Mouse (Mus musculus): ENCODE data around the gene Ttn.

Ttn gene

DNA sequence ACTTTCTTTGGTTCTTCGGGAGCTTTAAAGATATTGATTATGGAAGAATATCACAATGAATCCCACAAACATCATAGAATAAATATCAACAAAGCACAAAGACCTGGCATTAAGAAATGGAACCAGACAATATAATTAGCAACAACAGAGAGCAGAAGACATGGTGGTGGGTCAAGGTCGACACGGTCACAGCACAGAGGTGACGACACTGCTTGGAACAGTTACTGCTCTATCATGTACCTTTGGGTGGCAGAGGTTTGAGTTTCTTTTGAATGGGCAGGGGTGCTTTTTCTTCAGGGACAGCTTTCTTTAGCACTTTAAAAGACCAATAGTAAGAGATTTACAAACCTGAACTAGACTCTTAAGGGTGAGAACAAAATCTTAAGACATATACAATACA is 132.3 kb downstream of the Ttn start:
- in situ Hi-C loops (cut with MseI, MboI): no loop called here

GRCm38 (mm10) chr2:76843162-76843561 is 139.2 kb downstream of the Ttn start:
- in situ Hi-C loops (cut with MseI, MboI): no loop called here

DNA sequence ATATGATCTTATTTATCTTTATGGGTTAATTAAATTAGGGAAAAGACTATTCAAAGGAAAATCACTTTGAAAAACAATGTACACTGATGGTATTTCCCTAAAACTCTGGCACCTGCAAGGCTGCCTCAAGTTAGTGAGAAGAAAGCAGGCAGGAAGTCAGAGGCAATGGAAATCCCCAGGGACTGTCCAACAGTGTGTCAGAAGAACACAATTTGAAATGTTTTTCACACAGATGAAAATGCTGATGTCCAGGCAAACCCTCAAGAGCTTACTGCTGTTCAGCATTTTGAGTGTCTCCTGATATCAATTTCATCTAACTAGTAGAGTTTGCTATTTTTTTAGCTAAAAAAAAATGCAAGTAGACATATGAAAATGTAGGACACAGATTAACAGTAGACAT is 161.9 kb downstream of the Ttn start:
- in situ Hi-C loops (cut with MseI, MboI): no loop called here

DNA sequence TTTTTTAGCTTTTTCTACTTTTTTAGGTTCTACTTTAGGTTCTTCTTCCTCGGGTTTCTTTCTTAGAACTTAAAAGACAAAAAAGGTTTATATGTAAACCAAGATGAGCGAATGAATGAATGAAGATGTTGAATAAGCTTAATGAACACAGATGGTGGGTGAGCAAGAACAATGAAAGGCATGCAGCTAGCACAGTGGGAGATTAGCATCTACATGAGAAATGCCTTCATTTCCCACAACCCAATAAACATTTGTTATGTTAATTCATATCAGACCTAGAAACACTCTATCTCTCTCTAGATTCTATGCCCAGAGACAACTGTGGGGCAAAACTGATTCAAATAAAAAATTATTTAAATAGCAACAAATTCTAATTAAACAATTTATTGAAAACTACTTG is 164.6 kb downstream of the Ttn start:
- in situ Hi-C loops (cut with MseI, MboI): no loop called here

GRCm38 (mm10) chr2:76814048-76814817 is 168.1 kb downstream of the Ttn start:
- in situ Hi-C loops (cut with MseI, MboI): no loop called here

DNA sequence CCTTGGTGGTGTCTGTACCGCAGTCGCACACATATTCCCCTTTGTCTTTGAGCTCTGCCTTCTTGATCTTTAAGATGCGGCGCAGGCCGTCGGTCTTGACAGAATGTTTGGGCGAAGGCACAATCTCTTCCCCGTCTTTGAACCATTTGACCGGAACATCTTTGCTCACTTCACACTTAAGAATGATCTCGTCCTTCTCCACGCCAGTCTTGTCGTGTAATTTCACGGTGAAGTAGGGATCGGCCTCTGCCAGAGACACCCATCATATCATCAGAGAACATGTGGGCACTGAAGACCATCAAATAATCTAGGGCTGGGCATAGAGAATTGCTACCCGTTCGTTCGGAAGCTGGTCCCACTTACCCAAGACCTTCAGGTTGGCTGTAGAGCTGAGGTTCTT is 171.2 kb downstream of the Ttn start:
- in situ Hi-C loops (cut with MseI, MboI): no loop called here

DNA sequence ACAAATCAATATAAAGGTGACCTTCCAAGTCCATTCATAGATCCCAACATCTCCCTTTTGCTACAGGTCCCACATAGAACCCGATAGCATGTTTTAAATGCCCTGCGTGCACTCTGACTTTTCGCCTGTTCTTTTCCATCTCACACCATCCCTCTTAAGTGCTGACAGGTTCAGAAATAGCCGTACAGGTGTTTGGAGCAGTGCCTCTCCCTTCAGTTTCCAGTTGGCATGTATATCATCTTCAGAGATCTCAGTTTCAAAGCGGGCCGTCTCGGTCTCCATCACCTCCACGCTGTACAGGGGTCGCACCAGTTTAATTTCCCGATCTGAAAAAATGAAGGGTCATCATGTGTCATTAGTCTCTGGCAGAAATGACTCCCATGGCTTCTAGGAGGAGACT is 174.0 kb downstream of the Ttn start:
- in situ Hi-C loops (cut with MseI, MboI): no loop called here

GRCm38 (mm10) chr2:76807284-76807683 is 175.1 kb downstream of the Ttn start:
- in situ Hi-C loops (cut with MseI, MboI): no loop called here

DNA sequence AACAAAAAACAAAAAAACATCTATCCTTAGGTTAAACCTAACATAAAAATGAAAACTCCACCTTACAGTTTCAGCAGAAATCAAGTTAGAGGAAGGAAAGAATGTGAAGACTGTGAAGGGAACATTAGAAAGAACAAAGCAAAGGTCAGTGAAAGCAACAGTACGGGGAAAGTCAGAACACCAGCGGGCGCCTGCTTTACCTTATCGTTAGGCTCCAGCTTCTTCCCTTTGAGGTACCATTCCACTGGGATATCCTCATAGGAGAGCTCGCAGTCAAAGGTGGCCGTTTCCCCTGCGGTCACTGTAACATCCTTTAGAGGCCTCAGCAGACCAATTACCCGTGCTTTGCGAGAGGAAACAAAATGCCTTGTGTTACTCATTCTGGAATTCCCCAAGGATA is 175.5 kb downstream of the Ttn start:
- in situ Hi-C loops (cut with MseI, MboI): no loop called here

GRCm38 (mm10) chr2:76806376-76806775 is 176.0 kb downstream of the Ttn start:
- in situ Hi-C loops (cut with MseI, MboI): no loop called here

DNA sequence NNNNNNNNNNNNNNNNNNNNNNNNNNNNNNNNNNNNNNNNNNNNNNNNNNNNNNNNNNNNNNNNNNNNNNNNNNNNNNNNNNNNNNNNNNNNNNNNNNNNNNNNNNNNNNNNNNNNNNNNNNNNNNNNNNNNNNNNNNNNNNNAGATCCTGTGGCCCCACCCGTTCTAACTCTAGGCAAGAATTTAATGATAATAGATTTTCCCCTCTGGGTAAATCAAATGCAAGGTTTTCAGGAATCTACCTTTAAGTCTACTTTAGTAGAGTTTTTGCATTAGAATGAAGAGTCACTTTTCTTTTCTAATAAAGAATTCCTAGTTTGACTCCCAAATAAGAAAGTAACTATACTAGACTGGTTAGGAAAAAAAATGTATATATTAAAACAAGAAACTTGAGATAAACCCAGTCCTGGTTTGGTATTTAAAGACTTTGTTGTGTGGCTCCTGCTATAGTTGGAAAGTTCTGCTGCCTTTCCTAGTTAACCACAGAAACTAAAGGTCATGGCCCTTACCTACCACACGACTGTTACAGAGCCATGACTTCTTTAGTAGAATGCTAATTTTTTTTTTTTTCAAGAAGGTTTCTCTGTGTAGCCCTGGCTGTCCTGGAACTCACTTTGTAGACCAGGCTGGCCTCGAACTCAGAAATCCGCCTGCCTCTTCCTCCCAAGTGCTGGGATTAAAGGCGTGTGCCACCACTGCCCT is 177.0 kb downstream of the Ttn start:
- in situ Hi-C loops (cut with MseI, MboI): no loop called here

- in situ Hi-C loops (cut with MseI, MboI): no loop called here
Observed at GRCm38 (mm10) chr2:76784171-76784570, 198.2 kb downstream of the Ttn start.

- in situ Hi-C loops (cut with MseI, MboI): no loop called here
Observed at GRCm38 (mm10) chr2:76780792-76781191, 201.6 kb downstream of the Ttn start.

DNA sequence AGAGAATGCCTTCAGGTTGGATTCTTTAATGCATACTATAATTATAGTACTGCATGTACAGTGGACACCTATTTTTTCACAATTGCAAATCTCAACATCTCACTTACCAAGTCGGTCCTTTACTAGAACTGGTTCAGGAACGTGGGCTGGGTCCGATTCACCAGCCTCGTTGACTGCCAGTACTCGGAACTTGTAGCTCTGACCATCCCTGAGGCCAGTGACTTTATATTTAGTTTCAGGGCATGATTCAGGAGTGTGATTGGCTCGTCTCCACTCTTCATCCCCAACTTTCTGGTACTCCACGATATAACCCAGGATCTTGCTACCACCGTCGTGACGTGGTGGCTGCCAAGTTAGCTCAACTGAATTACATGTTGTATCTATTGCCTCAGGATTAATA is 212.5 kb downstream of the Ttn start:
- in situ Hi-C loops (cut with MseI, MboI): no loop called here

- in situ Hi-C loops (cut with MseI, MboI): no loop called here
Observed at GRCm38 (mm10) chr2:76767231-76767630, 215.1 kb downstream of the Ttn start.

DNA sequence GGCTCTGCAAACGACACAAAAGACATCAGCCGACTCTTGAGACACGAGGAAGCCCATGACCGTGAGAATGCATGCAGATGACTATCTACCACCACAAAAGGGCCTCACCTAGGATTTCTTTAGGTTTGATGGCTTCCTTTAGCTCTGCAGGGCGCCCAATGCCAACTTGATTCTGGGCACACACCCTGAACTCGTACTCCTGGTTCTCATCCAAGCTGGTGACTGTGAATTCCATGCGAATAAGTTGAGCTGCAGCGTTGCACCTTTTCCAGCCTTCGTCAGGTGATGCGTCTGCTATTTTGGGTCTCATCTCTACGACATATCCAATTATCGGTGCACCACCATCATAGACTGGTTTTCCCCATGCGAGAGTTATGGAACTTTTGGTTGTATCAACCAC is 217.8 kb downstream of the Ttn start:
- in situ Hi-C loops (cut with MseI, MboI): no loop called here

GRCm38 (mm10) chr2:76762154-76762553 is 220.2 kb downstream of the Ttn start:
- in situ Hi-C loops (cut with MseI, MboI): no loop called here

DNA sequence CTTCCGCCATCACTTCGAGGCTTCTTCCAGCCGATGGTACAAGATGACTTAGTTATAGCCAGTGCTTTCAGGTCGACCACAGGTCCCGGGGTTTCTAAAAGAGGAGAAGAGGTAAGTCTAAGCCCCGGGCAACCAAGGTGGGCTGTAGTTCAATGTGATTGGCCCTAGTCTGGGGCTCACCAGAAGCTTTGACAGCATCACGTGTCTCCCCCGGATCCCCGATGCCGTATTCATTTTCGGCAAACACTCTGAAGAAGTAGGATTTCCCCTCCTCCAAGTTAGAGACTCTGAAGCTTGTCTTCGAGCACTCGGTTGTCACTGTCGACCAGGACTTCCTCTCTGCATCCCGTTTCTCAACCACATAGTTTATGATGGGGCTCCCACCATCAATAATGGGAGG is 225.9 kb downstream of the Ttn start:
- in situ Hi-C loops (cut with MseI, MboI): no loop called here

- in situ Hi-C loops (cut with MseI, MboI): no loop called here
Observed at GRCm38 (mm10) chr2:76751993-76752392, 230.4 kb downstream of the Ttn start.

DNA sequence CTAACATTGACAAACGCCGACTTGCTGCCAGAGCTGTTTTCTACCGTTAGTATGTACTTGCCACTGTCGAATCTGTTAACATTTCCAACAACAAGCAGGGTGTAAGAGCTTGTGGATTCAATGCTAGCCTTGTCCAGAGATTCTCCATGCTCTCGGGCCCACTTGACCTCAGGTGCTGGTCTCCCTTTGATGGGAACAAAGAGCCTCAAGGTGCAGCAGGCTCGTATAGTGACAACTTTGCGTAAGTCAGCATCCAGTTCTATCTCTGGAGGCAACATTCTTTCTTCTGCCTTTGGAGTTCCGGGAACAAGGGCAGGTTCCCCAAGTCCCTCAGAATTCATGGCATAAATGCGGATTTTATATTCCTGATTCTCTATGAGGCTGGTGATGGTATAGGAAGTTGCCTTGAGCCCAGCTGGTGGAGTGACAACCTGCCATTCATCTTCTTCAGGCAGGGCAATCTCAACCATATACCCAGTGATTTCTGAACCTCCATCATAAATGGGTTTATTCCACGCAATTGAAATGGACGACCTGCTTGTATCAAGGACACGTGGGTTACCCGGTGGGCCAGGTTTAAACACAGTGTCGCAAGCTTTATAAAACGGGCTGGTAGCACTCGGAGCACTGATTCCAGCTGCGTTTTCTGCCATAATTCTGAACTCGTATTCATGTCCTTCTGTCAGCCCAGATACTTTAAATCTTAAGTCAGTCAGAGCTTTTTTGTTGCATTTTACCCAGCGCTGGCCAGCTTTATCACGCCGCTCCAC is 232.8 kb downstream of the Ttn start:
- in situ Hi-C loops (cut with MseI, MboI): no loop called here

DNA sequence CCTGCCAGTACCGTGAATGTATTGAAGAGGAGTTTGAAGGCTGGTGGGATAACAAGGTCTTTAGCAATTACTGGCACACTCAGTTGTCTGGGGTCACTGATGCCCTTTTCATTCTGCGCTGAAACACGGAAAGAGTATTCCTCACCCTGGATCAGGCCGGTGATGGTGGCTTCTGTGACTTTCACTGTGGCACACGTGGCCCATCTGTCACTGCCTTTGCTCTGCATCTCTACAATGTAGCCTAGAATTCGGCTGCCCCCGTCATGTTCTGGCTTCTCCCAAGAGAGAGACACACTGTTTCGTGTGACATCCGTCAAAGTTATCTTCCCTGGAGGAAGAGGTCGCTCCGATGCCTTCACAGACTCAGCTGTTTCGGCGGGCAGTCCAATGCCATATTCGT is 233.7 kb downstream of the Ttn start:
- in situ Hi-C loops (cut with MseI, MboI): no loop called here

GRCm38 (mm10) chr2:76719650-76720049 is 262.7 kb downstream of the Ttn start:
- in situ Hi-C loops (cut with MseI, MboI): no loop called here

GRCm38 (mm10) chr2:76714984-76715383 is 267.4 kb downstream of the Ttn start:
- in situ Hi-C loops (cut with MseI, MboI): no loop called here
